In the genomic region with DNA sequence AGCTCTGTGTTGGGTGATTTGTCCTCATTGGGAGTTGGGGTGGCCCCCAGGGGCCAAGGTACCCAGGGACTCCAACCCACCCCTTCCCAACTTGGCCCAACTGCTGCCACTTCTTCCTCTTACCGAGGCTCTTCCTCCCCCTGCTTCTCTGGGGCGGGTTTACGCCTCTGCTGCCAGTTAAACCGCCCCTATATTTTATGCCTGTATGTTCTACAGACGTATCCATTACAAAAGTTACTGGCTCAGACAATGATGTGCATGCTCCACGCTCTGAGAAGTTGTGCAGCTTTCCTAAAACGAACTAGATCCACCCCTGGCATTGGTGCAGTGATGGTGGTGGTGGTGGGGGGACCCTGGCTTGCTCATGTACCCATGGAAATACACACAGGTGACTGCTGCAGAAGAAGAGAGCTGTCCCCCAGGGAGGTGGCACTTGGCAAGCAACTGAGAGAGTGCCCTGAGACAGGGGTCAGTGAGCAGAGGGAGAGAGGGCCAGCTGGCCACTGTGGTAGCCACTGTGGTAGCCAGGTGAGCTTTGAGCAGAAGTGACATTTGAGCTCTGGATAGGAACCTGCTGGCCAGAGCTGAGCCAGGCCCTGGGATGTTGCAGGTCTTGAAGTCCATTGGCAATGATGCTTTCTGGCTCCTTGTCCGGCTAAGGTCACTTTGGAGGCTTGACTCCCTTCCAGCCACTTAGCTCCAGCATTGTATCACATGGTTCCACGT, we compare ENCODE assay signal across 11 mouse cellular contexts. TPM values are rescaled to one million over a fixed set of nuclear protein-coding genes. Genes with fewer than 3 reads are reported as not detected.
A peak's percentile ranks its signal among the peaks of the same experiment; 100 is the strongest.
DNase-seq lines count a peak whose midpoint lies in the region; ATAC-seq and TF ChIP-seq lines count a peak whose summit lies in the region.
"Had no signal": no experiment of that assay in that cellular context is flagged by ENCODE, and none has a peak within 500 bp of the region (broad histone marks: within the 10 kb centered on the region; RNA-seq: fewer than 3 reads in every experiment).

No protein-coding gene starts in this region.

- no peak for TF ChIP-seq CTCF in left cerebral cortex, adult 2 months (IDR thresholded peaks at IDR 0.05)

- intact Hi-C loops in left cerebral cortex, adult 2 months (cut with DNase I): no loop called here
- intact Hi-C loops in left cerebral cortex, postnatal 4 days (cut with DNase I): no loop called here

- H3K36me3 ChIP-seq in forebrain, embryonic 14.5 days (ENCODE audit: control insufficient read depth, insufficient read depth, low read length): no peaks in the 10 kb centered on the region
- H3K36me3 ChIP-seq in forebrain, embryonic 13.5 days (ENCODE audit: poor library complexity, severe bottlenecking): no peaks in the 10 kb centered on the region
- H3K36me3 ChIP-seq in kidney, embryonic 15.5 days: no peaks in the 10 kb centered on the region
- H3K36me3 ChIP-seq in midbrain, embryonic 14.5 days (ENCODE audit: control insufficient read depth, insufficient read depth, low read length): no peaks in the 10 kb centered on the region

- 80% methylated on average over 9 of the region's 9 CpGs for WGBS in forebrain, embryonic 14.5 days
- WGBS in forebrain, embryonic 13.5 days: 78% methylated on average over 9 of the region's 9 CpGs
- 37% methylated on average over 9 of the region's 9 CpGs for WGBS in kidney, embryonic 15.5 days
- WGBS in midbrain, embryonic 14.5 days: 77% methylated on average over 9 of the region's 9 CpGs

- ATAC-seq in forebrain, embryonic 14.5 days: no peak
- no peak for ATAC-seq in forebrain, embryonic 13.5 days
- ATAC-seq in kidney, embryonic 15.5 days (replicated peaks; ENCODE audit: low FRiP score): peak; percentile 33
- ATAC-seq in midbrain, embryonic 14.5 days (ENCODE audit: low FRiP score, low TSS enrichment): no peak

- H3K4me2 ChIP-seq in forebrain, embryonic 14.5 days (ENCODE audit: low read length): no peak overlapping the region
- no peak overlapping the region for H3K4me2 ChIP-seq in forebrain, embryonic 13.5 days
- H3K4me2 ChIP-seq in kidney, embryonic 15.5 days: no peak overlapping the region
- H3K4me2 ChIP-seq in midbrain, embryonic 14.5 days (ENCODE audit: low read length): no peak overlapping the region

- no peak overlapping the region for H3K4me3 ChIP-seq in forebrain, embryonic 14.5 days (ENCODE audit: low read depth, low read length)
- no peak overlapping the region for H3K4me3 ChIP-seq in forebrain, embryonic 13.5 days
- no peak overlapping the region for H3K4me3 ChIP-seq in left cerebral cortex, adult 2 months
- H3K4me3 ChIP-seq in kidney, embryonic 15.5 days (replicated peaks): no peak overlapping the region
- H3K4me3 ChIP-seq in midbrain, embryonic 14.5 days (replicated peaks; ENCODE audit: low read depth, low read length): no peak overlapping the region

- no peaks in the 10 kb centered on the region for H3K27me3 ChIP-seq in forebrain, embryonic 14.5 days (replicated peaks; ENCODE audit: control insufficient read depth, insufficient read depth, low read length)
- H3K27me3 ChIP-seq in forebrain, embryonic 13.5 days: no peaks in the 10 kb centered on the region
- H3K27me3 ChIP-seq in kidney, embryonic 15.5 days: no peaks in the 10 kb centered on the region
- no peaks in the 10 kb centered on the region for H3K27me3 ChIP-seq in midbrain, embryonic 14.5 days (ENCODE audit: control insufficient read depth, insufficient read depth, low read length)
- H3K27me3 ChIP-seq: Patski had no signal

- H3K9ac ChIP-seq in forebrain, embryonic 14.5 days (ENCODE audit: low read length): no peak overlapping the region
- no peak overlapping the region for H3K9ac ChIP-seq in forebrain, embryonic 13.5 days
- no peak overlapping the region for H3K9ac ChIP-seq in kidney, embryonic 15.5 days
- no peak overlapping the region for H3K9ac ChIP-seq in midbrain, embryonic 14.5 days (replicated peaks; ENCODE audit: low read length)

- no peak for DNase-seq in forebrain, embryonic 14.5 days (ENCODE audit: low spot score)
- DNase-seq in left cerebral cortex, adult 2 months (ENCODE audit: extremely low spot score in 1 of 2, low spot score in 2 of 2): no peak
- no peak for DNase-seq in left cerebral cortex, postnatal 4 days
- DNase-seq in skeletal muscle tissue, adult 2 months (ENCODE audit: low read depth, low spot score): peak; percentile 78
- DNase-seq in midbrain, embryonic 14.5 days: no peak
- DNase-seq in layer of hippocampus, adult 9-10 months (ENCODE audit: low spot score): no peak
- DNase-seq: adrenal gland, postnatal 14 days; embryo, embryonic 11 days had no signal

- H3K4me1 ChIP-seq in forebrain, embryonic 14.5 days (ENCODE audit: control insufficient read depth, insufficient read depth, low read length): no peaks in the 10 kb centered on the region; the same call in none of the 2 replicates
- peaks cover 13% of the 10 kb centered on the region for H3K4me1 ChIP-seq in forebrain, embryonic 13.5 days
- H3K4me1 ChIP-seq in kidney, embryonic 15.5 days: peaks cover 40% of the 10 kb centered on the region
- H3K4me1 ChIP-seq in midbrain, embryonic 14.5 days (ENCODE audit: control insufficient read depth, insufficient read depth, low read length): peaks cover 10% of the 10 kb centered on the region

- H3K9me3 ChIP-seq in forebrain, embryonic 14.5 days (replicated peaks; ENCODE audit: control insufficient read depth, low read length): no peaks in the 10 kb centered on the region
- H3K9me3 ChIP-seq in forebrain, embryonic 13.5 days (replicated peaks): no peaks in the 10 kb centered on the region
- no peaks in the 10 kb centered on the region for H3K9me3 ChIP-seq in kidney, embryonic 15.5 days (replicated peaks)
- no peaks in the 10 kb centered on the region for H3K9me3 ChIP-seq in midbrain, embryonic 14.5 days (ENCODE audit: control insufficient read depth, low read length)

- H3K27ac ChIP-seq in forebrain, embryonic 14.5 days (ENCODE audit: low read depth, low read length): peak overlapping the region; percentile 33; the same call in 1 of the 2 replicates
- H3K27ac ChIP-seq in forebrain, embryonic 13.5 days: no peak overlapping the region; the same call in 1 of the 2 replicates
- H3K27ac ChIP-seq in left cerebral cortex, adult 2 months: peak overlapping the region; percentile 82
- peak overlapping the region; percentile 56 for H3K27ac ChIP-seq in kidney, embryonic 15.5 days
- no peak overlapping the region for H3K27ac ChIP-seq in midbrain, embryonic 14.5 days (replicated peaks; ENCODE audit: low read depth, low read length)

RNA-seq across cellular contexts. Expression of gene Mgll, which starts 18.2 kb away (rescaled TPM):
- polyA plus RNA-seq in forebrain, embryonic 14.5 days (2014; fragmentation: Nextera tagmentation; extraction: Ambion mirVana): 19.3 and 23.1 TPM in 2 replicates
- 9.0 and 11.2 TPM in 2 replicates for polyA plus RNA-seq in forebrain, embryonic 13.5 days (2015; fragmentation: Nextera tagmentation; extraction: Ambion mirVana)
- total RNA-seq in left cerebral cortex, adult 2 months (2021): 100 to 1,000 TPM; 185 to 189 TPM
- total RNA-seq in left cerebral cortex, postnatal 4 days (2021): 10 to 100 TPM; 32.9 to 40.7 TPM
- 38.6 and 39.0 TPM in 2 replicates for polyA plus RNA-seq in kidney, embryonic 15.5 days (2015; fragmentation: Nextera tagmentation; extraction: Ambion mirVana)
- polyA plus RNA-seq in midbrain, embryonic 14.5 days (2014; fragmentation: Nextera tagmentation; extraction: Ambion mirVana): 21.5 and 24.7 TPM in 2 replicates

Comparison
In these comparisons a context has a peak if more than half of its experiments do, and no peak if none do; other contexts are left out.
1. H3K27ac ChIP-seq: peak in forebrain, embryonic 14.5 days (single experiment), left cerebral cortex, adult 2 months (single experiment) and kidney, embryonic 15.5 days (single experiment); none in forebrain, embryonic 13.5 days (single experiment) and midbrain, embryonic 14.5 days (single experiment).